Mouse (Mus musculus) liver, embryonic 14.5 days (tissue): Measurements from ENCODE around the gene Mlkl. TPM values are rescaled to one million over a fixed set of nuclear protein-coding genes. Genes with fewer than 3 reads are reported as not detected.
A peak's percentile ranks its signal among the peaks of the same experiment; 100 is the strongest.
"Not testable (repeated sequence)": the region's sequence is repeated elsewhere in the genome, so short reads cannot be mapped to it uniquely, and the experiment has no call there.

Experiments used
- ATAC-seq: fragments of 200-750 bp; cut with Nextera tagmentation; 2 replicates; pipeline ENCODE4 v1.8.0; 2017; ENCODE audit warnings: moderate number of reproducible peaks, mild to moderate bottlenecking, moderate library complexity; ENCODE audit not compliant: insufficient read depth
- DNase-seq, 3 experiments: peaks; one replicate each; pipeline ENCODE4 v3.0.0-alpha.2; 2012 to 2013; ENCODE audit warnings: low read depth in 3 of 3, low spot score in 3 of 3
- H3K27ac ChIP-seq: fragments of 300-500 bp; sonication (generic); 2 replicates; pipeline ENCODE4 v1.5.1; 2014; ENCODE audit warnings: moderate library complexity, mild to moderate bottlenecking, control low read depth, inconsistent platforms
- H3K27me3 ChIP-seq: fragments of 300-500 bp; sonication (generic); 2 replicates; pipeline ENCODE4 v1.6.1; 2014; ENCODE audit warnings: mild to moderate bottlenecking, low read length, moderate library complexity; ENCODE audit not compliant: control insufficient read depth, insufficient read depth
- H3K36me3 ChIP-seq: fragments of 300-500 bp; sonication (generic); replicated peaks from 2 replicates; pipeline ENCODE4 v1.6.1; 2014; ENCODE audit warnings: low read depth; ENCODE audit not compliant: control insufficient read depth, insufficient read depth
- H3K4me1 ChIP-seq, 2 experiments: fragments of 200-500 bp in 1 of 2; fragments of 300-500 bp in 1 of 2; sonication (generic) in 1 of 2; replicated peaks; 2 replicates each; pipeline ENCODE4 v1.6.1; 2012 to 2014; ENCODE audit warnings: antibody characterized with exemption in 1 of 2, inconsistent platforms in 1 of 2, low read length in 1 of 2; ENCODE audit not compliant: control insufficient read depth in 2 of 2, insufficient read depth in 2 of 2
- H3K4me2 ChIP-seq: fragments of 300-500 bp; sonication (generic); 2 replicates; pipeline ENCODE4 v1.6.1; 2014; ENCODE audit warnings: low read depth, mild to moderate bottlenecking, control low read depth, moderate library complexity
- H3K4me3 ChIP-seq, 2 experiments: fragments of 200-500 bp in 1 of 2; fragments of 300-500 bp in 1 of 2; sonication (generic) in 1 of 2; 2 replicates each; pipeline ENCODE4 v1.5.1; 2012 to 2014; ENCODE audit warnings: low read depth in 2 of 2, low read length in 2 of 2, mild to moderate bottlenecking in 2 of 2, control low read depth in 1 of 2, inconsistent platforms in 1 of 2, moderate library complexity in 1 of 2; ENCODE audit not compliant: insufficient read depth in 1 of 2
- H3K9ac ChIP-seq: fragments of 300-500 bp; sonication (generic); replicated peaks from 2 replicates; pipeline ENCODE4 v1.6.1; 2014; ENCODE audit warnings: mild to moderate bottlenecking, control low read depth, moderate library complexity
- H3K9me3 ChIP-seq: fragments of 300-500 bp; sonication (generic); 2 replicates; pipeline ENCODE4 v1.6.1; 2016; ENCODE audit warnings: low read length, mixed read lengths; ENCODE audit not compliant: control insufficient read depth
- CTCF ChIP-seq: IDR thresholded peaks from 2 replicates; pipeline ENCODE4 v1.5.1; 2016; ENCODE audit warnings: antibody characterized with exemption, low read depth, control low read depth
- EP300 ChIP-seq: IDR thresholded peaks from 2 replicates; pipeline ENCODE4 v1.6.1; 2016; ENCODE audit warnings: antibody characterized with exemption, low read depth
- WGBS: fragments of 180-500 bp; shearing (Covaris S2); extraction: QIAGEN DNeasy Blood & Tissue Kit; methylation state at CpG from one replicate; pipeline ENCODE4 v1.1.7; 2014; ENCODE audit not compliant: insufficient replicate concordance; 5-methylcytosine and 5-hydroxymethylcytosine counted together
- polyA plus RNA-seq, 2 experiments: library from polyadenylated mRNA; depleted of rRNA in 1 of 2; stranded (reverse) in 1 of 2; unstranded in 1 of 2; fragments of >200 nt; fragmentation: Nextera tagmentation in 1 of 2; extraction: Ambion mirVana in 1 of 2; gene quantifications; 2 replicates each; pipeline versions ENCODE4 v1.2.1 to v1.2.3; 2012 to 2014

Mlkl gene
- polyA plus RNA-seq, 2 experiments, result 1.6 to 2.8 TPM

DNA sequence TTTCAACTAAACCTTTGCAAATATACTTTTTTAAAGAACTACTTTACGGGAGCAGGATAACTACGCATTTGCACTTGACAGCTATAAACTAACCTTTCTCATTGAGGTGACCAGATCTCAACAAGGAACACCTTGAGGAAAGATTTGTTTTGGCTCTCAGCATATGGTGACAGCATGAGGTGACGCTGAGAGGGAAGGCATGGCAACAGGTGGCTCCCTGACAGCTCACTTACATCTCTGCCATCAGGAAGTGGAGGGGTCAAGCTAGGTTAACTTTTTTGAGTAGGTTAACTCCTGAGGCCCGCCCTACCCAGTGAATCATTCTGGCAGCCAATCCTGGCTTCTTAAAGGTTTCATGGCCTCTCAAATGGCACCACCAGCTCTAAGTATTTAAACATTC lies 52.4 kb downstream of the Mlkl start:
- no peak for ATAC-seq
- Histone ChIP-seq H3K27ac (no peak overlapping the region), H3K4me2 (no peak overlapping the region), H3K4me3 (no peak overlapping the region), H3K9me3 (no peaks in the 10 kb centered on the region), H3K36me3 (peaks cover 95% of the 10 kb centered on the region), H3K27me3 (no peaks in the 10 kb centered on the region), H3K4me1 (no peaks in the 10 kb centered on the region), H3K9ac (no peak overlapping the region)
- no peak for DNase-seq
- WGBS, result 89% methylated on average over 4 of the region's 4 CpGs
- TF ChIP-seq EP300 (no peak), CTCF (no peak)

DNA sequence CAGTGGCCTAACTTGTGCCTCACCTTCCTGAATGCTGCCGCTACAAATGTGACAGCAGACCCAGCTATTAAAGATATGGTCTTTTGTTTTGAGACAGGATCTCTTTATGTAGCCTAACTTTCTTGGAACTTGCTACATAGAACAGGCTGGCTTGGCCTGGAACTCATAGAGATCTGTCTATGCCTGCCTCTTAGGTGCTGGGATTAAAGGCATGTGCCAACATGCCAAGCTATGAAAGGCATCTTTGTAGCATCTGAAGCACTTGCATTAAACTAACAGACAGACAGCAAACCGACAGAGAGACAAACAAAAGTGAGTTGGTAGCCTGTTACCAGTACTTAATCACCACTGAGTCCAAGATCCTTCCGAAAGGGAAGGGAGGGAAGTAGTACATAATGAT lies 55.9 kb downstream of the Mlkl start:
- no peak for ATAC-seq
- Histone ChIP-seq H3K4me1 (no peaks in the 10 kb centered on the region), H3K4me2 (no peak overlapping the region), H3K4me3 (no peak overlapping the region), H3K9ac (no peak overlapping the region), H3K9me3 (no peaks in the 10 kb centered on the region), H3K27ac (no peak overlapping the region), H3K27me3 (no peaks in the 10 kb centered on the region), H3K36me3 (peaks cover 93% of the 10 kb centered on the region)
- DNase-seq, result no peak
- WGBS, result 94% methylated on average over 3 of the region's 3 CpGs
- no peak for TF ChIP-seq EP300
- no peak for TF ChIP-seq CTCF

DNA sequence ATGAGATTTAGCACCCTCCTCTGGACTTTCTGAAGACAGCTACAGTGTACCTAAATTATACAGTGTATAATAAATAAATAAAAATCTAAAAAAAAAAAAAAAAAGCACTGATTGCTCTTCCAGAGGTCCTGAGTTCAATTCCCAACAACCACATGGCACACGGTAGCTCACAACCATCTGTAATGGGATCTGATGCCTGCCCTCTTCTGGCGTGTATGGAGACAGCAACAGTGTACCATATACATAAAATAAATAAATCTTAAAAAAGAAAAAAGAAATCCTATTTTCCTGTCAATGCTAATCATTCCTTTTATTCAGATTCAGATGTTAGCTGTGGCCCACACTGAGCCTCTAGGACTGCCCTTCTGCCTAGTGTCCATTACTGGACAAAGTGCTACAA lies 69.7 kb downstream of the Mlkl start:
- Histone ChIP-seq H3K27ac (no peak overlapping the region), H3K27me3 (no peaks in the 10 kb centered on the region), H3K9me3 (no peaks in the 10 kb centered on the region), H3K4me1 (no peaks in the 10 kb centered on the region), H3K36me3 (peaks cover 20% of the 10 kb centered on the region), H3K9ac (no peak overlapping the region), H3K4me2 (no peak overlapping the region), H3K4me3 (no peak overlapping the region)
- no peak for ATAC-seq
- WGBS, result 62% methylated on average over 2 of the region's 2 CpGs
- DNase-seq, result no peak
- TF ChIP-seq CTCF (peak; percentile 34), EP300 (no peak)

DNA sequence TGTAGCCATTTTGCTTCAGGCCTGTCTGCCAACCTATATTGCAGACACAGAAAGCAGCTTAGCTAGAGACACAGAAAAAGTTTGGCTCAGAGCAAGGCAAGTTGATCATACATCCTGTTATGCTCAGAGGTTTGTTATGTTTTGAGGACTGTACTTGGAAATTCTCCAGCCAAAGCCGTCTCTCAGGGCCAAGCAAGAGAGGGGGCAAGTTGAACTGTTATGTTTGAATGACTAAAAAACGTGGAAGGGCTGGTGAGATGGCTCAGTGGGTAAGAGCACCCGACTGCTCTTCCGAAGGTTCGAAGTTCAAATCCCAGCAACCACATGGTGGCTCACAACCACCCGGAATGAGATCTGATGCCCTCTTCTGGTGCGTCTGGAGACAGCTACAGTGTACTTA lies 71.8 kb downstream of the Mlkl start:
- ATAC-seq, DNase-seq, H3K4me1 ChIP-seq, H3K27ac ChIP-seq, H3K36me3 ChIP-seq, H3K27me3 ChIP-seq, H3K4me3 ChIP-seq, H3K4me2 ChIP-seq, H3K9me3 ChIP-seq, H3K9ac ChIP-seq: not testable (repeated sequence)
- WGBS, result 63% methylated on average over 7 of the region's 7 CpGs

- DNase-seq (no peak), ATAC-seq (no peak)
- no peak overlapping the region for H3K9ac ChIP-seq
- H3K27me3 ChIP-seq, result no peaks in the 10 kb centered on the region
- H3K36me3 ChIP-seq, result no peaks in the 10 kb centered on the region
- TF ChIP-seq CTCF, result no peak
- TF ChIP-seq EP300, result no peak
- no peak overlapping the region for H3K4me2 ChIP-seq
- H3K27ac ChIP-seq, result no peak overlapping the region
- WGBS, result 68% methylated on average over 2 of the region's 2 CpGs
- no peaks in the 10 kb centered on the region for H3K9me3 ChIP-seq
- peaks cover 0 to 10% of the 10 kb centered on the region in 2 experiments; a peak in 3 of 4 replicates for H3K4me1 ChIP-seq
- no peak overlapping the region for H3K4me3 ChIP-seq
Observed at GRCm38 (mm10) chr8:111264693-111265220, 73.2 kb downstream of the Mlkl start.
